Mouse (Mus musculus): ENCODE measurements around the gene Cryab.

The Cryab gene

DNA sequence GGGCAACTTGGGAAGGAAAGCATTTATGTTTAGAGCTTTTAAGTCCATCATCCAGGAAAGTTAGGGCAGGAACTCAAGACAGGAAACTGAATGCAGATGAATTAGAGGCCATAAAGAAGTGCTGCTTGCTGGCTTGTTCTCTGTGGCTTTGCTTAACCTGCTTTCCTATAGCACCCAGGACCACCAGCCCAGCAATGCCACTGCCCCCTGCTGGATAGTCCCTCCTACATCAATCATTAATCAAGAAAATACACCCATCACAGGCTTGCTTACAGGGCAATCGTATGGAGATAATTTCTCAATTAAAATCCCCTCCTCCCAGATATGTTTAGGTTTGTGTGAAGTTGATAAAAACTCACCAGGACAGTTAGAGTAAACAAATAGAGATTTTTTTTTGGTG lies 12.2 kb downstream of the Cryab start:
- ChIA-PET CTCF (interaction anchor here in 1 of 4 experiments (0.7 kb wide), 1 partner anchor 30 kb away, joined by 3 read pairs; no protein-coding TSS in a partner anchor), POLR2A (interaction anchor here in 2 of 4 experiments (1.1 to 1.7 kb wide), 3 partner anchors 10 to 14 kb away, joined by 3 to 12 read pairs (median 4); partner anchors contain the start of gene Hspb2 (in 1 of the 2))

GRCm38 (mm10) chr9:50767531-50768106 lies 16.5 kb downstream of the Cryab start:
- CTCF ChIA-PET, result interaction anchor here (0.6 to 3.3 kb wide), 33 partner anchors 8 to 305 kb away, joined by 3 to 24 read pairs (median 4); partner anchors contain the start of genes 2310030G06Rik (in 3 of the 4), Dixdc1 (in 3 of the 4), Cryab (in 2 of the 4) and Hspb2 (in 2 of the 4)
- POLR2A ChIA-PET, result interaction anchor here in 3 of 4 experiments (0.6 to 3.9 kb wide), 39 partner anchors 8 to 297 kb away, joined by 3 to 26 read pairs (median 5); partner anchors contain the start of genes Dixdc1 (in 3 of the 3), Hspb2 (in 3 of the 3), 2310030G06Rik (in 2 of the 3) and Cryab (in 2 of the 3)

GRCm38 (mm10) chr9:50768107-50769002 lies 17.2 kb downstream of the Cryab start, which contains the start of gene Fdxacb1:
TSS of gene Fdxacb1 (plus strand) at chr9:50768236.
- ChIA-PET CTCF (interaction anchor here (0.6 to 3.3 kb wide), 32 partner anchors 9 to 305 kb away, joined by 3 to 24 read pairs (median 4); partner anchors contain the start of genes 2310030G06Rik (in 3 of the 4), Dixdc1 (in 3 of the 4), Cryab (in 2 of the 4) and Hspb2 (in 2 of the 4)), POLR2A (interaction anchor here in 3 of 4 experiments (0.6 to 3.9 kb wide), 41 partner anchors 8 to 240 kb away, joined by 3 to 26 read pairs (median 5); partner anchors contain the start of genes Dixdc1 (in 3 of the 3), Hspb2 (in 3 of the 3), 2310030G06Rik (in 2 of the 3) and Cryab (in 2 of the 3))

DNA sequence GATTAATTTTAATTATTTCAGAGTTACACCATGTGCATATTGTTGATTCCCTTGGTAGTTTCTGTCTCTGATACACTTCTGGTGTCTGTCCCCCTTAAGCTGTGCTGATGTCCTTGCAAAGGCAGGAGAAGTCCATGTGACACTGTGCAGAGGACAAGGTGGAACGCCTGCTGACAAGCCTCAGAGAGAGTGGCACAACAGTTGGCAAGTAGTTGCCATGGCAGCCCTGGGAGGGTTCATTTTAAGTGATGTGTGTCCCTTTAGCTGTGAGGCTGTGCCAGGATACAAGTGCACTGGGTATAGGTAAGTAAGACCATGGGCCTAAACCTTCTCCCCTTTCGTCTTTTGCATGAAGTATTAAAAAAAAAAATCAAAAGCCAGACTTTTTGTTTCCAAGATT lies 18.9 kb downstream of the Cryab start:
- POLR2A ChIA-PET, result interaction anchor here in 2 of 4 experiments (1.0 to 3.9 kb wide), 4 partner anchors 14 to 50 kb away, joined by 3 to 8 read pairs (median 3); partner anchors contain the start of gene Cryab (in 1 of the 2)
- CTCF ChIA-PET, result no interaction called here

DNA sequence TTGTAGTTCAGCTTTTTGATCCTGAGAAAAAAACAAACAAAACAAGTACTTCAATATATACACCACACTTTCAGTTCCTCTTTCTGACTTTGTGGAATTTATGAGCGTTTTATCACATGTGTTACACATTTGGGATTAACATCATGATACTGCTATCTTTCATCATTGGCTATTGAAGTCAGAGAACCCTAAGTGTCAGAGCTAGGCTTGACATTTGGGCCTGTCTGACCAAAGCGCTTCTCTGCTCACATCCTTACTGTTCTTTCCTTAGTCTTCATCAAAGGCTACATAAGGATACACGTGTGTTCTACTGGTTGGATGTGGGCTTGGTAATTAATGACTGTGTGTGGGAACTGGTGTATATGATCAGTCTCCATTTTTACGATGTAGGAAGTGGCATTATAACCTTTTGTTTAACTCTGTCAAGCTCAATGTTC lies 22.9 kb downstream of the Cryab start:
- ChIA-PET CTCF (no interaction called here), POLR2A (interaction anchor here in 2 of 4 experiments (0.6 to 1.4 kb wide), 6 partner anchors 15 to 129 kb away, joined by 3 to 6 read pairs (median 4); partner anchors contain the start of genes Dixdc1 (in 1 of the 2) and Dlat (in 1 of the 2))

DNA sequence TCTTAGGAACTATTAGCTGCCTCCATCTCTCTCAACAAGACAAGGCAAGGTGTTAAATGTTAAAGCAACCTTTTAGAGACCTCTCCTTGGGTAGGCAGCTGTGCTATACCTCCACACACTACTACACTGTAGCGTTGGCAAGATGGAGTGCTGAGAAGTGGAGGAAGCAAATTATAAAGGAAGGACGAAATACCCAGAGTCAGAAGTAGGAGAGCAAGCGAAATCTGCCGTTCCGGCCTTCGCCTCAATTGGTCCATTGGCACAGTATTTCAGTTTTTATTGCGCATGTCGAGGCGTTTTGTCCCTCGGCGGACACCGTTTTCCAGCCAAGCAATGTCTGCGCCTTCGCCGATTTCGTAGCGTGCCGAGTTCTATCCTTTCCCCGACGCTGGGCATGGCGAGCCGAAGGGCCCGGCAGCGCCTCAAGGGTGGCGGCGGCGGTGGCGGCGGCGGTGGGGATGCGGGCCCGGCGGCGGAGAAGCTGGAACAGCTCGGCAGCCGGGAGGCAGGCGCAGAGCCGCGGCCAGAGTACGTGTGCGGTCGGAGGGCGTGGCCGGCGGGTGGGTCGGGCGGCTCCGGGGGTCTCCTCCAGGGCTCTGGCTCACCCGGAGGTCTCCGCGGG lies 24.0 kb downstream of the Cryab start, which contains the start of the genes Alg9 and 1110032A03Rik:
TSS of gene Alg9 (plus strand) at position 29 of the 622 bp plus-strand sequence.
TSS of gene 1110032A03Rik (minus strand) at position 530 of the 622 bp plus-strand sequence.
- ChIA-PET CTCF (interaction anchor here in 3 of 4 experiments (0.6 to 0.9 kb wide), 5 partner anchors 8 to 387 kb away, joined by 3 read pairs; no protein-coding TSS in a partner anchor), POLR2A (interaction anchor here in 1 of 4 experiments (0.6 to 1.2 kb wide), 5 partner anchors 13 to 63 kb away, joined by 3 to 5 read pairs (median 4); no protein-coding TSS in a partner anchor)

DNA sequence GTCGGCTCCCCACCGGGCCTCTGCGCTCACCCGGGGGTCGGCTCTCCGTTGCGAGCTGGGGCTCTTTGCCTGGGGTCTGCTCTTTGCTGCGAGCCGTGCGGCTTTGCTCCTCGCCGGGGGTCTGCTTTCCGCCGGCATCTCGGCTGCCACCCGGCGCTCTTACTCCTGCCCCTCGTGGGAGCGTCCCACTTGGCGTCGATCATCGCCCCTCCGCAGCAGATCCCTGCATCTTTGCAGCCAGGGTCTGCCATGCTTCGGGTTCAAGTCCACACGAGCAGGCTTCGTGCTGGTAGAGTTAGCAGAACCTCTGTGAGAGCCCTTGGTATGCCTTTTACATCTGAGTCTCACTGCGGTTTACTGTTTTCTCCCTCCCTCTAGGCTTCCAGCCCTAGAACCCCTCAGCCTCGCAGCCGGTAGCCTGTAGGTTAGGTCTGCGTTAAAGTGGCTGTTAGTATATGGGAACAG lies 24.6 kb downstream of the Cryab start:
- CTCF ChIA-PET, result interaction anchor here in 3 of 4 experiments (0.5 to 0.9 kb wide), 4 partner anchors 8 to 32 kb away, joined by 3 read pairs; no protein-coding TSS in a partner anchor
- POLR2A ChIA-PET, result interaction anchor here in 1 of 4 experiments (1.1 kb wide), 1 partner anchor 13 kb away, joined by 3 read pairs; no protein-coding TSS in a partner anchor

DNA sequence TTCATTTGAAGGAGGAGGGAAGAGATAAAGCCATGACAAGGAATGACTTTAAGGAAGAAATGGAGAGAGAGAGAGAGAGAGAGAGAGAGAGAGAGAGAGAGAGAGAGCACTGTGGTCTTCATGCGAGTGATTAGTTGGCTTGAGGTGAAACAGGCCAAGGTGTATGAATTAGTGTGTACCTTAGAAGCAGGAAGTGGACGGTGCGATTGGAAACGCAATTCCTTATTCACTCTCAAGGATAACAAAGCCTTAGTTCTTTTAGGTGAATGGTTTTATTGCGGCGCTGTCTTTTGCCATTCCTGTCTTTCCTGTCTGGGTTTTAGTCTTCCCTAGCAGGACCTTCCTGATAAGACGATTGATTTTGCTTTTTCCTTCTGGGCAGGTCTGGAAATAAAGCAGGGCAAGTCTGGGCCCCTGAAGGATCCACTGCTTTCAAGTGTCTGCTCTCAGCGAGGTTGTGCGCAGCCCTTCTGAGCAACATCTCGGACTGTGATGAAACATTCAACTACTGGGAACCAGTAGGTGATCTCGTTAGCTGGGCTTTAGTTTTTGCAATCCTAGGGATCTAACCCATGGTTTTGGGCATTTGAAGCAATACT lies 25.1 kb downstream of the Cryab start:
- CTCF ChIA-PET, result interaction anchor here in 2 of 4 experiments (0.5 to 1.4 kb wide), 4 partner anchors 8 to 24 kb away, joined by 3 to 4 read pairs (median 3); partner anchors contain the start of gene Fdxacb1 (in 1 of the 2)
- POLR2A ChIA-PET, result interaction anchor here in 1 of 4 experiments (1.1 to 1.4 kb wide), 2 partner anchors 8 to 11 kb away, joined by 3 to 5 read pairs; partner anchors contain the start of gene Fdxacb1

- POLR2A ChIA-PET, result interaction anchor here in 1 of 4 experiments (1.4 kb wide), 1 partner anchor 14 kb away, joined by 4 read pairs; the partner anchor contains the start of gene Fdxacb1
Observed at GRCm38 (mm10) chr9:50782155-50782554, 31.0 kb downstream of the Cryab start.

DNA sequence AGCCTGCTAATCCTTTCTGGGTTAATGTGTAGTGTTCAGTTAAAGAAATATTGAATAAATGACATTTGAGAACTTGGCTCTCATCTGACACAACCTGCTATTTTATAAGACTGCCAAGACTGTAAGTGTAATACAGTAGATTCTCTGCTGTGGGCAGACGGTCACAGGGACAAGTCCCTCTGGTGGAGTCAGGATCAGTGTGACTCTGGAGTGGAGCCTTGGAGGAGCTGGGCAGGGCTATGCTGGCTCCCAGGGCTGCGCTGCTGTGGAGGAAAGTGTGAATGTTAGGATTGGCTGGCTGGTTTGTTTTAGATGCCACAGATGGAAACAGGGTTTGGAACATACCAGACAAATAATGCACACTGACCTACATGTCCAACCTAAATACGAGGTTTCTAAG lies 44.1 kb downstream of the Cryab start:
- POLR2A ChIA-PET, result interaction anchor here in 1 of 4 experiments (0.6 kb wide), 1 partner anchor 179 kb away, joined by 4 read pairs; no protein-coding TSS in a partner anchor
- CTCF ChIA-PET, result no interaction called here

More at GRCm38 (mm10) chr9:50782155-50782554, 31.0 kb downstream of the Cryab start:
- CTCF ChIA-PET, result interaction anchor here in 1 of 4 experiments (1.6 to 1.7 kb wide), 2 partner anchors 19 to 43 kb away, joined by 4 to 5 read pairs; partner anchors contain the start of gene Dixdc1

GRCm38 (mm10) chr9:50796776-50797175 lies 45.7 kb downstream of the Cryab start:
- CTCF ChIA-PET, result interaction anchor here in 1 of 4 experiments (0.6 kb wide), 1 partner anchor 97 kb away, joined by 13 read pairs; no protein-coding TSS in a partner anchor

GRCm38 (mm10) chr9:50797641-50798040 lies 46.5 kb downstream of the Cryab start:
- POLR2A ChIA-PET, result interaction anchor here in 1 of 4 experiments (0.5 kb wide), 1 partner anchor 274 kb away, joined by 6 read pairs; no protein-coding TSS in a partner anchor
- CTCF ChIA-PET, result interaction anchor here in 1 of 4 experiments (0.6 kb wide), 1 partner anchor 415 kb away, joined by 3 read pairs; no protein-coding TSS in a partner anchor

More at GRCm38 (mm10) chr9:50796776-50797175, 45.7 kb downstream of the Cryab start:
- POLR2A ChIA-PET, result no interaction called here

DNA sequence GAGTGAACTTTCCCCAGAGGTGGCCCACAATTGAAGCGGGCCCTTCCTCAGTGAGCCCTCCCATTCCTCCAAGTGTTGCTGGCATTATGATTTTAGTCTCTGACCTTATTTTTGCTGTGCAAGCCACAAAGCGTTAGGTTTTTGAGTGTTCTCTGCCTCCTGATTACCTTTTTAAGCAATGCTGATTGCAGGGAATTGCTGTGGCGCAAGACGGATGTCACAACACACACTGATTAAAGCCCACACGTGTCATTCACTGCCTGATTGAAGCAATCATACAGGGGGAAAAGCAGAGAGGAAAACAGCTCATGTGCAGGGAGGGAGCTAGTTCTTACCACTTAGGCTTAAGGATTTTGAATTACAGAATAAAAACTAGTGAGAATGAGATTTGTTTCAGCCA lies 47.2 kb downstream of the Cryab start:
- ChIA-PET POLR2A (no interaction called here), CTCF (no interaction called here)

DNA sequence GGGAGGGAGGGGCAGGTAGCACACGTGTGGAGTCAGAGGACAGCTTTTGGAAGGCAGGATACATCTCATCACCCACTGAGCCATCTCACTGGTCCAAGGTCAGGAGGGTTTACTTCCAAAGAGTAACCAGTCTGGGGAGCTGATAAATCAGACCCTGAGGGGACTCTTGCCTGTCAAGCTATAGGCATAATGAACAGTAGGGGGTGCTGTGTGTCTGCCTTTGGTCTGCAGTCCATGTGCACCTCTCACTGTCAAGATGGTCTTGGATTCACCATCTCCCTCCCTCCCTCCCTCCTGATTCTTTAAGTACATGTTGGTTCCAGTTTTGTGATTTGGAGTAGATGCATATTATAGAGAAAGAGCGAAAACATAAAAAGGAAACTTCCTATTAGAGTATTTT lies 49.9 kb downstream of the Cryab start:
- CTCF ChIA-PET, result interaction anchor here (0.5 to 1.7 kb wide), 39 partner anchors 8 to 616 kb away, joined by 3 to 10 read pairs (median 3); partner anchors contain the start of genes Dixdc1 (in 2 of the 4), 1110032A03Rik (in 1 of the 4) and Colca2 (in 1 of the 4)
- POLR2A ChIA-PET, result interaction anchor here in 3 of 4 experiments (0.6 to 1.0 kb wide), 8 partner anchors 11 to 329 kb away, joined by 3 to 4 read pairs (median 3); no protein-coding TSS in a partner anchor

DNA sequence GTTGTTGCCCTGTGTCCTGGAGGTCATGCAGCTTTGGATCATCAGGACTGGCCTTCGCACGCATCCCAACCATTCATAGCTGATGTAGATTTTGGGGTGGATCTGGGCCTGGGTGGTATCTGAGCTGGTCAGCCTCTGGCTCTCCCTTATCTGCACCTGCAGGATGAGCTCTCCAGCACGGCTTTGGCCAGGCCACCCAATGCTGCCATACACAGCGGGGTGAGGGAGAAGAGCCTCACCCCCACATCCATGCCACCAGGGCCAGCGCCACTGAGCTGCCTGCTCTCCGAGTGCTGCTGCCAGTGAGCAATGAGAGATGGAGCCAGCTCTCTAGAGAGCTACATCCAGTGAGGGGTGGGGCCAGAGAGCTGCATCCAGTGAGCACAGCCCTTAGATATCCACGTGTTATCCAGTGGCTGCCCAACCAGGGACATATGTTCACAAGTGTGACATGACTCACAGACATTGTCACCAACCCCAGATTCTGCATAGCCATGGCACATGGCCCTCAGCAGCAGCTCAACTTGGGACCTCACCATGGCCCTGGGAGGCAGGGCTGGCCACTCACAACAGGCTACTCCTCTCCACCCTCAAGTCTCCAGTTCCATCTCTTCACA lies 52.0 kb downstream of the Cryab start:
- ChIA-PET POLR2A (interaction anchor here in 2 of 4 experiments (0.9 to 1.3 kb wide), 3 partner anchors 9 to 31 kb away, joined by 3 read pairs; no protein-coding TSS in a partner anchor), CTCF (interaction anchor here in 3 of 4 experiments (0.5 to 1.4 kb wide), 5 partner anchors 16 to 470 kb away, joined by 3 to 6 read pairs (median 3); no protein-coding TSS in a partner anchor)

Measured in embryonic stem cell, embryonic (primary cell).